Mouse (Mus musculus): ENCODE results near the gene Olfr450.

Olfr450 gene

GRCm38 (mm10) chr6:42811639-42812038 lies at the start of gene Olfr450:
Gene Olfr450, plus strand, starts transcription at chr6:42811939.
- DNase-seq (ENCODE audit: low read depth, low spot score) = no peak
- Histone ChIP-seq H3K36me3 (ENCODE audit: control insufficient read depth, insufficient read depth, low read length, poor library complexity, severe bottlenecking) (no peaks in the 10 kb centered on the region), H3K27me3 (ENCODE audit: control insufficient read depth, insufficient read depth, low read length, poor library complexity, severe bottlenecking) (no peaks in the 10 kb centered on the region)

DNA sequence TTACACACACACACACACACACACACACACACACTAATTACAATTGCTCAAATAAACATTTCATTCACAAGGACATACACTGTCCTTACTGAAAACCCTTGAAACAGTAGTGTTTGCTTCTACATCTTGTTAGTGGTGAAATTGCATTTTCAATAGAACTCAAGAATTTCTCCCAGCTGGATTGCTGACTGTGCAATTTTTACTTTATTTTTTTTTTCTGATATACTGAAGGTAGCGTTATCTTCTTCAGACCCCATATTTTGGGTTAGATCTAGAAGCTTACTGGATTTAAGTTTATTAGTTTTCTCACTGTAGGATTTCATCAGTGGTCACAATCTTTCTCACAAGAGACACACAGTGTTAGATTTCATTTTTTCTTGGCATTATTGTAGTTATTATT lies 34.7 kb upstream of the Olfr450 start:
- no peak for DNase-seq (ENCODE audit: low read depth, low spot score)
- H3K27me3 ChIP-seq (ENCODE audit: control insufficient read depth, insufficient read depth, low read length, poor library complexity, severe bottlenecking) = no peaks in the 10 kb centered on the region
- no peaks in the 10 kb centered on the region for H3K36me3 ChIP-seq (ENCODE audit: control insufficient read depth, insufficient read depth, low read length, poor library complexity, severe bottlenecking)

DNA sequence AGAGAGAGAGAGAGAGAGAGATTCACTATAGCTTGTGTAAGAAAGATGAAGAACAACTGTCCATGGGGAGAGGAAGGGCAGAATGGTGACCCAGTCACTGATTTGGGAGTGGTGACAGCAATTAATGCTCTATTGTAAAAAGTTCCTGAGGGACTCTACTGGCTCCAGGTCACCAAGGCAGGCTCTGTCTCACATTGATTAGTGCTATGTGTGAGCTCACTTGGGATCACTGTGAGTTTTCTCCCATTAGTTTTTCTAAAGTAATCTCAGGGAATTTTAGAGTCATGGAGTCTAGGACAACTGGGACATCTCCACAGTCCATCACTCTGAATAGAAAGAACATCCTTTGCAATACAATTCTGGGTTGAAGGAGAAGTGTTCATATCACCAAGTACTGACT lies 26.9 kb upstream of the Olfr450 start, which contains the start of gene Olfr452:
Gene Olfr452 (plus strand): TSS at position 301 of the 400 bp plus-strand sequence.
- H3K36me3 ChIP-seq (ENCODE audit: control insufficient read depth, insufficient read depth, low read length, poor library complexity, severe bottlenecking) = no peaks in the 10 kb centered on the region
- H3K27me3 ChIP-seq (ENCODE audit: control insufficient read depth, insufficient read depth, low read length, poor library complexity, severe bottlenecking) = no peaks in the 10 kb centered on the region; the same call in 1 of the 2 replicates
- DNase-seq (ENCODE audit: low read depth, low spot score) = no peak

DNA sequence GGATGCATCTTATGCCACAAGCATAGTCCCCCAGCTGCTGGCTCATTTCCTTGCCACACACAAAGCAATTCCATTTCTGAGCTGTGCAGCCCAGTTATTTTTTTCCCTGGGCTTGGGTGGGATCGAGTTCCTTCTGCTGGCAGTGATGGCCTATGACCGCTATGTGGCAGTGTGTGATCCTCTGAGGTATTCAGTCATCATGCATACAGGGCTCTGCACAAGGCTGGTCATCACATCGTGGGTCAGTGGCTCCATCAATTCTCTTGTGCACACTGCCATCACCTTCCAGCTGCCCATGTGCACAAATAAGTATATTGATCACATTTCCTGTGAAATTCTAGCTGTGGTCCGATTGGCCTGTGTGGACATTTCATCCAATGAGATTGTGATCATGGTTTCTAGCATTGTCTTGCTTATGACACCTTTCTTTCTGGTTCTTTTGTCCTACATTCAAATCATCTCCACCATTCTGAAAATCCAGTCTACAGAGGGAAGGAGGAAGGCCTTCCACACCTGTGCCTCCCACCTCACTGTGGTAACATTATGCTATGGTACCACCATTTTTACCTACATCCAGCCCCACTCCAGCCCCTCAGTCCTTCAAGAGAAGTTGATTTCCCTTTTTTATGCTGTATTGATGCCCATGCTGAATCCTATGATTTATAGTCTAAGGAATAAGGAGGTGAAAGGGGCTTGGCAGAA lies 21.3 kb upstream of the Olfr450 start:
- no peak for DNase-seq (ENCODE audit: low read depth, low spot score)
- Histone ChIP-seq H3K36me3 (ENCODE audit: control insufficient read depth, insufficient read depth, low read length, poor library complexity, severe bottlenecking) (no peaks in the 10 kb centered on the region), H3K27me3 (ENCODE audit: control insufficient read depth, insufficient read depth, low read length, poor library complexity, severe bottlenecking) (no peaks in the 10 kb centered on the region)

GRCm38 (mm10) chr6:42790949-42791556 lies 20.7 kb upstream of the Olfr450 start:
- no peaks in the 10 kb centered on the region for H3K27me3 ChIP-seq (ENCODE audit: control insufficient read depth, insufficient read depth, low read length, poor library complexity, severe bottlenecking)
- DNase-seq (ENCODE audit: low read depth, low spot score) = no peak
- H3K36me3 ChIP-seq (ENCODE audit: control insufficient read depth, insufficient read depth, low read length, poor library complexity, severe bottlenecking) = no peaks in the 10 kb centered on the region

DNA sequence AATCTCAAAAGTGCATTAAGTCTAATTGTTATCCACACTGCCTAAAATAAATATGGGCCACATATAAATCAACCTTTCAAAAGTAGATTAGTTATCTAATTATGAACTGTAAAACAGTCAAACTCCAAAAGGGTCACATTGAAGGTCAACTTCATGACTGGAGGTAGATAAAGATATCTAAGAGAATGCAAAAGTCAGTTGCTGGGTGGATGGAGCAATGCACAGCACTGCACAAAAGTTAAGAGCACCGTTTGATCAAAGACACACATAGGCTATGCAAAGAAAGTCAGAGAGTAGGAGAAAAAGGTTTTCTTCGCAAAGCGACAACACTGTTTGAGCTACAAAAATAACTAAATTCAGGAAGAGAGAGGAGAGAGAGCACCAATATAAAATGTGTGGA lies 16.8 kb upstream of the Olfr450 start:
- Histone ChIP-seq H3K27me3 (ENCODE audit: control insufficient read depth, insufficient read depth, low read length, poor library complexity, severe bottlenecking) (no peaks in the 10 kb centered on the region), H3K36me3 (ENCODE audit: control insufficient read depth, insufficient read depth, low read length, poor library complexity, severe bottlenecking) (no peaks in the 10 kb centered on the region)
- no peak for DNase-seq (ENCODE audit: low read depth, low spot score)

GRCm38 (mm10) chr6:42834084-42834483 lies 22.3 kb downstream of the Olfr450 start, which contains the start of gene Olfr449:
Gene Olfr449, plus strand, starts transcription at chr6:42834384.
- H3K36me3 ChIP-seq (ENCODE audit: control insufficient read depth, insufficient read depth, low read length, poor library complexity, severe bottlenecking) = no peaks in the 10 kb centered on the region
- no peak for DNase-seq (ENCODE audit: low read depth, low spot score)
- no peaks in the 10 kb centered on the region for H3K27me3 ChIP-seq (ENCODE audit: control insufficient read depth, insufficient read depth, low read length, poor library complexity, severe bottlenecking)

- H3K27me3 ChIP-seq (ENCODE audit: control insufficient read depth, insufficient read depth, low read length, poor library complexity, severe bottlenecking) = no peaks in the 10 kb centered on the region
- DNase-seq (ENCODE audit: low read depth, low spot score) = peak; percentile 48
- no peaks in the 10 kb centered on the region for H3K36me3 ChIP-seq (ENCODE audit: control insufficient read depth, insufficient read depth, low read length, poor library complexity, severe bottlenecking)
Measured at GRCm38 (mm10) chr6:42860222-42860819, 48.6 kb downstream of the Olfr450 start.

Data from splenic B cell, adult 2 months (primary cell).